Mouse (Mus musculus) cerebellum, adult 18-20 months (tissue): ENCODE measurements at regions not wholly inside any gene's neighbourhood (a gene's known extent, or its start where the extent isn't known, plus 50 kb on each side); places are given as distances from the start of the nearest gene placed in this dataset.
"Not testable (repeated sequence)": the region's sequence is repeated elsewhere in the genome, so short reads cannot be mapped to it uniquely, and the experiment has no call there.

Experiments
- DNase-seq, 2 experiments: peaks; one replicate each; pipeline ENCODE4 v3.0.0; 2021

DNA sequence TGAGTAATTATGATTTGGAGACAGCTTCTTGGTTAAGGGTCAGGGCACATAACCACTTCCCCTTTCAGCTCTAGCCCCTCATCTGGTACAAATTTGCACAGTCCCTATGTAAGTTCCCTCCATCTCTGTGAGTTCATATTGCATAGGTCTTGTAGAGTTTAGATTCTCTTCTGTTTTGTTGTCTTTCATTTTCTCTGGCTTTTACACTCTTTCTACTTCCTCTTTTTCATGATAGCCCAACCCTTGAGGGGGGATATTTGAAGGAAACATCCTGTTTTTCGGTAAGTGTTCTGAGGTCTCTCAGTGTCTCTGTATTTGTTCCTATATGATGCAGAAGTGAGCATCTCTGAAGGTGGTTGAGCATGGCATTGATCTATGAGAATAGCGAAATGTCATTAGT lies 515.7 kb upstream of the Stxbp6 start:
- no peak for DNase-seq

DNA sequence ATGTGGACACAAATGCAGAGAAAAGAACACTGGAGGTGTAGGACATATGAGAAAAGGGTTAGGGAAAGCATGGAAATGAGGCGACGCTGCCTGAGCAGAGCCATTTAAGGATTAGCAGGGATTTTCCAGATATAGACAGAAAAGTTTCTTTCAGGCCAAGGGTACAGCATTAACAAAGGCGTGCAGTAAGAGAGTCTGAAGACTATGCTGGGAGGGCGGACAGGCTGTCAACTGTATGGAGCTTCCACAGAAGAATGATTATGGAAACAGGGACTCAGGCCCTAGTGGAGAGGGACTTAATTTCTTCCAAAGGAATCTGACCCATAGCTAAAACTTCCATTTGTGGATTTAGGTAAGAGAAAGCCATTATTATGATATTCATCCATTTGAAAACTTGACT lies 511.3 kb upstream of the Stxbp6 start:
- DNase-seq = no peak

DNA sequence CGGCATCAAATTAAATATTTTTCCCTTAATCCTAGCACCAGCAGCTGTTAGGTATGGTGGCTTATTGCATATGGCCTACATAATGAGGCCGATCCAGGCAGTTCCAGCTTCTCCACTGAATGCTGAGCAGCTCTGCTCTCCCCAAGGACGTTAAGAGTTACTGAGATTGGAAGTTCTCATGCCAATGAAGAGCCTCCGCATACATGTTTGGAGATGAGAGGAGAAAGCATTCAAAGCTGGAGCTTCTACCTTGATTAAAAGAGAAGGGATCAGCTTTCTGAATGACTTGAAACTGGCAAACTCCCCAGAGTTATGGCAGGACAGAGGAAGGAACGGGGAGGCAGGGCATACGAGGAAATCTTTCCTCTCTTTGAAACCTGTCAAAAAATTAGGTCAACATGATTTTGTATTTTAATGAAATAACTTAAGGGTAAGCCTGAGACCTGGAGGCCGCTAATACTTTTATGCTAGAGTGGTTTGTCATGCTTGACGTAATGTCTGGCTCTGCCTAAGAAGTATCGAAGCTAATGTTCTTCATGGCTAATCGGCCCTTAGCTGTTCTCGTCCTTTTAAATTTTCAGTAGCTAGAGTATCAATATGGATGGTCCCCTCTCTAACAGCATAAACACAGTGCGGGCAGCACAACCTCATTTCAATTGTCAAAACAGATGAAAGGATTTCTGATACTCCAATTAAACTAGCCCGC lies 489.0 kb upstream of the Stxbp6 start:
- no peak for DNase-seq

DNA sequence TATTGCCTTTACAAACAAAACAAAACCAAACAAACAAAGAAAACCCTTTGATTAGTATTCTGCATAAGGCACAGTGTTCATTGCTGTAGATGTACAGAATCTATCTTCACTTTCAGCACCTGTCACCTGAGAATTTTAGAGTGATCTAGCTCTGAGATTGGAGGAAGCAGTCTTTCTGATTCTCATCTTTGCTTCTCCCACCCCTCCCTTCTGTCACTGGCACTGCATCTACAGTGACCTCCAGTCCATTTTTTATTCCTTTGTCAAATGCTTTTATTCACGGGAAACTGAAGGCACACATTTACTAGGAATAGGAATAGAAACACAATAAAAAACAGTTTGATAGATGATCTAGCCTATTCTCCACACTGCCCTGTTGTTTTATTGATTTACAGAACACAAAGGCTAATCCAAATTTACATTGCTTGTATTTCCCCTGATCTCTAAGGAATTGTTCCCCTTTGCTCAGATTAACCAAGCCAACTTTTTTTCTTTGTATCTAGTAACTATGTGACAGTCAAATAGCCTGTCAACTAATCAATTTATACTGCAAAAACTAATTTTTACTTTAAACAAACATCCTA lies 488.2 kb upstream of the Stxbp6 start:
- no peak for DNase-seq

DNA sequence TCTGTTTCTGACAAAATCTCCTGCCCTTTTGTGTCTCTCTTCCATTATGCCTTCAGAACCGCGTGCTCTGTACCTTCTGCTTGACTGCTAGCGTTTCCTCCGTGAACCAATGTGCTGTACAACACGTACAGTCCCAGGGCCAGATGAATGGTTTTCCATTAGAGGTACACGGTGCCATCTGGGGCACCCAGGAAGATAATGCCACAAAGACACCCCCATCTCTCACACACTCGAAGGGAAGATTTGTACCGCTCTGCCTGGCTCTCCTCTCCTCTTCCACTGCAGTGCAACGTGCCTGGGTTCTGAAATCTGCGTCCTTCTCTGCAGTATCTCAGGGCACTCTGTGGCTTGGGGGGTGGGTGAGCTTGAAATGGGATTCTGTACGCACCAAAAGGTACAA lies 487.4 kb upstream of the Stxbp6 start:
- no peak for DNase-seq

DNA sequence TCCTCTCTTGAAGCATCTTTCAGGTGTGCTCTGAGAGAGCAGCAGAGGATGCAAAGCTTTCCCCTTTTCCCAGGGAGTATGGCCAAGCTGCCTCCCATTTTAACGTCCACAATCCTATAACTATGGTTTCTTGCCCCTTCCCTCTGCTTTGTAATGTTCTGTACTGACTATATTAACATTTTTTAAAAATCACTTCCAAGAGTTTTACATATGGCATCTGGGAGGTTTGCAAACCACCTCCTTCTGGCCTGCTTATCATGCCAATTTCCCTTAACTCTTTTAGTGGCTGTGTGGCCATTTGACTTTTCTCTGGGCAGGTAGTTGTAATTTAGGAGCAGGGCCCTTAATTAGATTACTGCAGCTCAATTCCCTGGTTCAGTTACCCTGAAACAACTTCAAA lies 486.9 kb upstream of the Stxbp6 start:
- DNase-seq = no peak

DNA sequence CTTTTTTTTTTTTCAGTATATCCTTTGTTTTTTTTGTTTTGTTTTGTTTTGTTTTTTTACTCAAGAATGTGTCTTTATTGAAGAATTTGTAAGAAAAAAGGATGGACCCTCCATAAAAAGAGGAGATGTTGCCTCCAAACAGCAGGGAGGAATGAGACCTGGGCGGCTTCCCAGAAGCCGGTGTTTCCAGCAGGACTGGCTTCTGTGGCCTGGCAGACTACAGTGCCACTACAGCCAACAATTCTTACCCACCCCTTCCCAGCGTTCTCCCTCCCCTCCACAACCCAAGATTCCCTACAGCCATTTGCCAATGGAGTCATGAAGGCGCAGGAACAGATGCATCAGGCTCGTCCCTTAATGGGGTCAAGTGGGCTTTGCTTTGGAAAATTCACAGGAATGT lies 475.4 kb upstream of the Stxbp6 start:
- DNase-seq = not testable (repeated sequence)

DNA sequence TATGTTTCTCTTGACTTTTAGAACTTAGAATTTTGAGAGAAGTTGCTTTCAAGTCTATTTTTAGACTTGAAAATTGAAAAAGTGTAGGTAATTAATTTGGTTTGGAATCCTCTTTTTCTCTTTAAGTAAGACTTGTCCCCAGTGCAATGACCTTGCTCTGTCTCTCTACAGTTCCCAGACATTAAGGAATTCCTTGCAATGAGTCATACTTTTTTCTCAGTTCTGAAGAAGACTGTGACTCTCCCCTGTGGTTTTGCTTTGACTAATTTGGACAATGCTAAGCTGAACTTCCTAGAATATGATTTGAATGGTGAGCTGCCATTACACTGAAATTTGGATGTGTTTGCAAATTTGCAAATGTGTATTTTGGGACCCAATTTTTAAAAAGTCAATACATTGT lies 445.0 kb upstream of the Stxbp6 start:
- no peak for DNase-seq

DNA sequence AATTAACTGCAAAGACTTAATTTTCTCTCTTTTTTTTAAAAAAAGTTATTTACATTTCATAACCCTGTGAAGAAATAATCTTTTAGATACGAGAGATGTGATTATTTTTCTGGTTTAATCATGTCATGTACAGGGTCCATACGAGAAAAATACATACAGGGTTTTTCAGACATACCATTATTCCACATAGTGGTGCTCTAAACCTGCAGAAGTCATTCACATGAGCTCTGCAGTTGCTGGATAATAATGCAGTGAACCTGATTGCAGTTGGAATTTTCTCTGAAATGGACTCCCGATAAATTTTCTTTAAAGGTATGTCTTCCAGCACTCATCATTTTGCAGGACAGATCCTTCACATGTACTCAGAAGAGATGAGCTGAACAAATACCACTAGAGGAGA lies 439.9 kb upstream of the Stxbp6 start:
- DNase-seq = no peak

DNA sequence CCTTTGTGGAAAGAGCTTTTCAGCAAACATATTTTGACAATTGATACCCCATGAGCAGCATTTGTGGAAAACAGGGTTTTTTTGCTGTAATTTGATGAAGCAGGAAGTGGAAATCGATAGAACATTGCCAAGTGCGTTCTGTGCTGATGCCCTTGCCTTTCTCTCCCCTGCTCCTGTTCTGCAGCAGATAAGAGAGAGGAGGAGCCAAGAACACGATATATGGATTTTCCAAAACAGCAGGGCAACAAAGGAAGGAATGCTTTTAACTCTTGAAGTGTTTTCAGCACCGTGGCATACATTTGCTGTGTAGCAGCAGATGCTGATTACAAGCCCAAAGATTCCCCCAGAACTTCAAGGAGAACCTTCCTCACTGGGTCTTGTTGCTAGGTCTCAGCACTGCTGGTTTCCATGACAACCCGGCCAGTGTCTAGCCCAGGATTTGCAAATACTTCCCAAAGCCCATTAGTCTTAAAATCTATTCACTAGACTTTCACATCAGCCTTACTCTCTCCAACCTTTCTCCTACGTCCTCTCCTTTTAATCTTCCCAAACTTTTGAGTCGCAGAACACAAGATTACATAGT lies 433.0 kb upstream of the Stxbp6 start:
- DNase-seq = no peak

DNA sequence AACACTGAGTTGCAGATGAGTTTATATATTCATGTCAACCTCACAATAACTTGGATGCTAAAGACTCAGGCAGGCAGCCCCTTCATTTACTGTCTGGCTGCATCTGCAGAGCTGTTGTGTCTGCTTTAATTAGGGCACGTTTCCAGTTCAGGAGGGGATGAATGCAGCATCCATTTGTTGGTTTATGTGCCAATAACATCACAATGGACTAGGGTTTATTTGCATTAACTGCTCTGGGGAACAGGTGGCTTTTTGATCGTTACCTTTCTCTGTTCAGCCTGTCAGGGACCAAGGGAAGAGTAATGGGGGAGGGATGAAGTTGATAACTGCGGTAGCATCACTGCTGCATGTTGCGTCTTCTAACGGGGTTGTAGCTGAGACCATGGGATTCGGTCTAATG lies 425.3 kb upstream of the Stxbp6 start:
- no peak for DNase-seq

DNA sequence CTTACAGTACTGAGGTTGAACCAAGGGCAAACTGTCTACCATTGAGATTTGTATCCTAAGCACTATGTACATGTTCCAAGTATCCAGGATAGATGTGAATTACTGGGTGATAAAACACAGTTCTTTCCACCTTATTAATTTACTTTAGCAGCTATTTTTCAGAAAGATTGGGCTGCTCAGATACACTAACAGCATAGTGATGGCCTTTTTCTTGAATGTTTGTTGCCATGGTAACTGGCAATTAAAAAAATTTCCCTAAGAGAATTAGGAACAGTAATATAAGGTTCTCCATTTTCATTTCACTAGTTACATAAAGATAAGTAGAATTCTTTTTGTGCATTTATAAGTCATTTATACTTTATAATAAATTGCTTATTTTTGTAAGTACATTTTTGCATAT lies 423.7 kb upstream of the Stxbp6 start:
- DNase-seq = no peak

DNA sequence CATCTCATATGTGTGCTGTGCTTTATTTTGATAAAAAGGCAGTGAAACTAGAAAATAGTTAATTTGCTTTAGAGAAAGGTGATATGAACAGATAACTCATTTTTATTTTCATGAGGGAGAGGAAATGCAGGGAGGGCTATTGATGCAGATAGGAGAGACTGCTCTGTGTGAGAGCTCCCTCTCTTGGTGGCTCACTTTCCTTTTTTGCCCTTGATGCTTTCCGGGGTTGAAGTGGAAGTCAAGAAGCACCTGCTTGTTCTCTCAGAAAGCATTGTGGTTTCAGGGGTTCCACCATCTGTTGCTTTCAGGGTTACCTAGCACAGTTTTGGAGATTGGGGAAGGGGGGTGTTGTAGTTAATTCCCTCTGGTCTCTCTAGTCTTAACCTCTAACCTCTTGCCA lies 414.5 kb upstream of the Stxbp6 start:
- no peak for DNase-seq

DNA sequence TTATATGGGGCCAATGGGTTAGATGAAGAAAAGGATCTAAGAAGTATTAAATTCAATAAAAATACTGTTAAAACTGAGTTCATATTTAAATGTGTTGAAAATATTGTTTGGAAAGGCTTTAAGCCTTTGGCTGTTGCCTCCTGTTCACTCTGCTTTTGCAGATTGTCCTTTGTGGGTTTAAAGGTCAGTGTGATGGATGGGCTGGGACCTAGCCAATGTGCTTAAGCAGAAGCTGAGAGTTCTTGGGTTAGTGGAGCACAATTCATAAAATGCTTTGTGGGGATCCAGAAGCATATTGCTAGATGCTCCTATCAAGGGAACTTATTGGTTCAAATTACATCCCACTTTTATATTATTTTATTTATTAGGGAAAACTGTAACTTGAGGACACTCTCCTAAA lies 402.4 kb upstream of the Stxbp6 start:
- DNase-seq = no peak

DNA sequence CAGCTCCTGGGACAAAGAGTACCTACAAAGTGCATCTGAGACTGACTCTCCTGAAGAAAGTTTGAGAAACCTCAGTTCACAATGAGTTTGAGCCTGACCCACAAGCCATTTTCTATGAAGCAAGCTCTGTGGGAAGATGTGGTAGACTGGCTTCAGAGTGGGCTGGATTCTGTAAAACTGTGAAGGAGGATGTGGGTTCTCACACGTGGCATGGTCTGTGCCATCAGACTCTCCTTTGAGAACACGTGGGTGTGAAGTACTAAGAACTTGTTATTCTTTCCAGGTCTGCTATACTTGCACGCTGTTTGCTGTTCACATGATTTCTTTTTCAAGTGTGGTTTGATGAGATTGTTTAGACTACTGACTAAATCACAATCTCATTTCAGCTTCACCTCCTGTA lies 393.6 kb upstream of the Stxbp6 start:
- DNase-seq = no peak

DNA sequence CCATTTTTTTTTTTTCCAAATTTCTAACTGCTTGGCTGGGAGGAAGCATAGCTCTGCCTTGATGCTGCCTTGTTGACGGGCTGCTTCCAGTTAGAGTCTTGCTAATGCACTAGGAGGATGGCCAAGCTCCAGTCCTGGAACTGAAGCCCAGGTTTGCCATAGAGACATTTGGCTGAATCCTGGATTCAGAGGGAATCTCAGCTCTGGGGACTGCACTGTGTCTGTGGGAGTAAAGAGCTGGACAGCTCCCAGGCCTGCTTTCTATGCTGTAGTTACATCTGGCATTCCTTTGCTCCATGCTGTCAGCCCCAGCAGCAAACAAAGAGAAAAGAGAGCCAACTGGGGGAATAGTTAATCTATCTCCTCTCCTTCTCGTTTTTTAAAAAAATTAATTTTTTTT lies 392.5 kb upstream of the Stxbp6 start:
- DNase-seq = no peak

DNA sequence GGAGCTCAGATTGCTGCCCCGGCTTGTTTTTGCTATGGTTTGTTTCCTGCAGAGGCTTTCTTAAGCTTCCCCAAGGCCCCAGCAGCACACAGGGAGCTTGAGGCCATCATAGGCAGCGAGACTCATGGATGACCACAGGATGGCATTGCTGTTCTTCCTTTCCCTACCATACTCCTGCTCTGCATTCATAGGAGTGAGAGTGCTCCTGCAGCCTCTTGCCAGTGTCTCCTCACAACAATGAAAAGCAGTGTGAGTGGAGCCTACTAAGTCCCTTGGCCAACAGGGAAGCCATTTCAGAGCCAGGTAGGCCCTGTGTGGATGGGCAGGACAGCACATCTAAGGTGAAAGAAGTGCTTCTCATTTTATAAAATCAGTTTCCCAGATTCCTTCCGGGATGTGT lies 391.6 kb upstream of the Stxbp6 start:
- peak; percentile 11 to 14 for DNase-seq

DNA sequence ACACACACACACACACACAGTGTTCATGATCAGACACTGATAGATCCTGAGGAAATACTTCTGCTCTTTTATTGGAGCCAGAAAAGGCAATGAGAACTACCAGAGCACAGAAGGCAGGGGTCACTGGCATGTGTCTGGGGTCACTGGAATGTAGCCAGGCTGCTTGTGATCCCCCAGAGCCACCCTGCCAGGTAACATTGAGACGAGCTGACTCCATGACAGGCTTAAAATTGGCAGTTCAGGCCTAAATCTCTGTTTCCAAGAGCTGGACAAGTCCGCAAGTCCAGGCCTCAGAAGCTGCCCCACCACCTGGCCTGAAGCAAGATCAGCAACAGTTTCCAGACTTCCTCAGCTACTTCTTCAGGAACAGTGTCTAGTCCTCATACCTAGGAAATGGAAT lies 390.4 kb upstream of the Stxbp6 start:
- DNase-seq = no peak

DNA sequence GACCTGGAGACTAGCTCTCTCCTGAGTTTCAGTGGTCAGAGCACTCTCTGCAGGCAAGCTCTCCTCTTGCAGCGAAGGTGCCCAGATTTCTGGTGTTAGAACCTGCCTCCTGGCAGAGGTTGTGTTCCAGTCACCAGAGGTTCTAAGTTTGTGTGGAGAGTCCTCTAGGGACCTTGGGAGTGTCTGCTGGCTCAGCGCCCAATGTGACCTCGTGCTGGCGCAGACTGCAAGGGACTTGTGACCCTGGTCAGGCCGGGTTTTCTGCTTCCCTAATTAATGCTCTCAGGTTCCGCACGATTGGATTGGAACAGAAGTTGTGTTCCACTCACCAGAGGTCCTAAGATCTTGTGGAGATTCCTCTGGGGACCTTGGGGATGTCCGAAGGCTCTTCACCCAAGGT lies 384.2 kb upstream of the Stxbp6 start:
- not testable (repeated sequence) for DNase-seq

DNA sequence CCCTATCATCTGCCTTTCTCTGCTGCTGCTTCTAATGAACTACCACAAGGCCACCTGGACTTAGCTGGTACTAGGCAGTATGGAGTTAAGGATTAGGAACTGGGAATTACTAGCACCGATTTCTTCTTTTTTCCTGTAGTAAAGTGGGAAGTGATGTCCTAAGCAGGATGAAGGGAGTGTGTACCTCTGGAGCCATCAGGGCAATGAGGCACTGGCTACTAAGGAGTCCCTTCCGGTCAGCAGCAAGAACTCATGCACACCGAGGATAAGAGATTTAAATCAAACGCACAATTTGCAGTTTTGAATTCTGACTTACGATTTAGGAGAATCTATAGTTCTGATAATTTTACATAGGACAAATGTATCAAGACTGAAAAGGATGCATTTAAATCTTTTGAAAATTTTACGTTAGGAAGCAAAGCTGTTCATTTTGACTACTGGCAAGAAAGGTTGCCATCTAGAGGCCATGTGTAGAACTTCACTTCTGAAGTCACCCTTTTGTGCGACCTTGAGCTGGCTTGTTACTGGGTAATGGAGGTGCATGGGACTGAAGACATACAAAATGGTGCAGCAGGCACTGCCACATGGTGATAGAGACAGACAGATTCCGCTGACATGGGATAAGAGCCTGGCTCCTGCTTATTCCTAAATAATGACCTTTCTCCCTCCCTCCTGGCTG lies 369.1 kb upstream of the Stxbp6 start:
- DNase-seq = peak; percentile 15 to 16

DNA sequence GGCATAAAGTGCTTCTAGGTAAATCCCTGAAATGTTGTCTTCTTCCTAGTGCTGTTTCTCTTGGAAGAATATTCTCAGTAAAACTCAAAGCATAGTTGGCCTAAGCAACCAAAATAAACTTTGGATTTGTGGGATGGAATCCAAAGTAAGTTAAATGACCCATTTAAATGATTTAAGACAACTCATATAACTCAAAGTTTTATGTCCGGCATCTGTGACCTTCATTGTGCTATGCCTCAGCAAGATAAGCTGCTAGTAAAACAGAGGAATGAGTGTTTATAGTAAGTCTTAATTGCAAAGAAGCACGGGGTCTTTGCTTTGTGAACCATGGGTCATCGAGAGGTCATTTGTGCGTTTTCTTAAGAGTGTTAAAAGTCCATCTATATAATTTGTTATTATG lies 368.0 kb upstream of the Stxbp6 start:
- no peak for DNase-seq

DNA sequence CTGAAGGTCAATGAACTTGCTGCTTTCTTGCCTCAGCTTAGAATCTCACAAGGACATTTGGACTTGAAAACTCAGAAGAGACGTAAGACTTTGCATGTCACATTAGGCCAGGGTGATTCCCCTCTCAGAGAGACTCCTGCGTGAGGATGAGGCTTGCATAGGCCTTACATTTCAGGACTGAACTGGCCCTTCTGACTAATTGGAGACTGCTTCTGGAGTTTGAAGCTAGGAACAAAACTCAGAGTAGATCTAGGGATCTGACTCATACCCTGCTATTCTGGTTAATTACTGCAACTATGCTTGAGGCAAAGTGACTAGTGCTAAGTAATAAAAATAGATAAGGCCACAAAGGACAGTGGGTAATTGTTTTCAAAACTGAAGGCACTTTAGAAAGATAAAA lies 365.2 kb upstream of the Stxbp6 start:
- DNase-seq = no peak

DNA sequence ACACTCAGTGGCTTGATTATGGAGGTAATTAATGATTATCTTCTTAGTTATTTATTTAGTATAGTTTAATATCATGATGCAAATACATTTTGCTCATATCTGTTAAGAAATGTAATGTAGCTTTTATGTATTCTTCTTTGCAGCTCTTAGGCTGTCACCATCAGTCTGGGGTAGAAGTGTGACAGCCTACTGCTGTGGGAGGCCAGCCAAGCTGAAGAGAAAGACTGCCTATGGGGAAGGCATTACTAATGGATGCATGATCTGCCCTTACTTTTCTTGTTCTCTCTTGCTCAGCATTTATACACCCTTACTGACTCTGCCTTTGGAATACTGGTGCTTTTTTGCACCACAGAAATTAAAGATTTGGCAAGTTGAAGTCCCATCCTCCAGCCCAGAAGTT lies 362.8 kb upstream of the Stxbp6 start:
- no peak for DNase-seq

DNA sequence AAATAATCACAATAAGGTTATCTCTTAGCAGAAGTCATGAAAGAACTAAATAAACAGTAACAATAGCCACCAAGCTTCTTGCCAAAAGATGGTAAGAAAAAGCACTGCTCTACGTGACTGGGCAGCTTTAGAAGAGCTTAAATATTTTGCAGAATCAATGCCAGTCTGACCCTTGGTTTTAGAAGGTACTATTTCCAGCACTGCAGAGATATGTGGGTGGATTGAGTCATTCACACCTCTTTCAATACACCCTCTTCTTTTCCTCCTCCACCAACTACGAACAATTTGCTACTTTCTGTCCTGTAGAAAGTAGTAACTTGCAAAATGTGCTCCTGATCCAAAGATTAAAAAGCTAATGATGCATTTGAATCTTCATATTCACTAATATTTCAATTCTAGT lies 324.9 kb upstream of the Stxbp6 start:
- DNase-seq = no peak
